Mouse (Mus musculus): ENCODE data around the gene Cacna1c.

Cacna1c gene

GRCm38 (mm10) chr6:118866889-118867288 is 329.3 kb downstream of the Cacna1c start:
- in situ Hi-C loops (cut with MboI, MseI): no loop called here

GRCm38 (mm10) chr6:118865777-118866380 is 330.3 kb downstream of the Cacna1c start:
- in situ Hi-C loops (cut with MboI, MseI): no loop called here

GRCm38 (mm10) chr6:118864696-118865620 is 331.3 kb downstream of the Cacna1c start:
- in situ Hi-C loops (cut with MboI, MseI): no loop called here

GRCm38 (mm10) chr6:118862727-118863126 is 333.5 kb downstream of the Cacna1c start:
- in situ Hi-C loops (cut with MboI, MseI): no loop called here

- in situ Hi-C loops (cut with MboI, MseI): no loop called here
These were observed 334.1 kb downstream of the Cacna1c start for GRCm38 (mm10) chr6:118862091-118862490.

GRCm38 (mm10) chr6:118858431-118858830 is 337.8 kb downstream of the Cacna1c start:
- in situ Hi-C loops (cut with MboI, MseI): no loop called here

- in situ Hi-C loops (cut with MboI, MseI): no loop called here
These were observed 344.1 kb downstream of the Cacna1c start for GRCm38 (mm10) chr6:118852131-118852530.

GRCm38 (mm10) chr6:118851086-118851485 is 345.1 kb downstream of the Cacna1c start:
- in situ Hi-C loops (cut with MboI, MseI): no loop called here

- in situ Hi-C loops (cut with MboI, MseI): no loop called here
These were observed 347.6 kb downstream of the Cacna1c start for GRCm38 (mm10) chr6:118848640-118849039.

GRCm38 (mm10) chr6:118847751-118848150 is 348.5 kb downstream of the Cacna1c start:
- in situ Hi-C loops (cut with MboI, MseI): no loop called here

- in situ Hi-C loops (cut with MboI, MseI): no loop called here
These were observed 350.4 kb downstream of the Cacna1c start for GRCm38 (mm10) chr6:118845829-118846228.

- in situ Hi-C loops (cut with MboI, MseI): no loop called here
These were observed 351.0 kb downstream of the Cacna1c start for GRCm38 (mm10) chr6:118845180-118845579.

GRCm38 (mm10) chr6:118843566-118843965 is 352.7 kb downstream of the Cacna1c start:
- in situ Hi-C loops (cut with MboI, MseI): no loop called here

- in situ Hi-C loops (cut with MboI, MseI): no loop called here
These were observed 354.3 kb downstream of the Cacna1c start for GRCm38 (mm10) chr6:118841892-118842291.

GRCm38 (mm10) chr6:118838919-118839915 is 357.0 kb downstream of the Cacna1c start:
- in situ Hi-C loops (cut with MboI, MseI): no loop called here

- in situ Hi-C loops (cut with MboI, MseI): no loop called here
These were observed 359.5 kb downstream of the Cacna1c start for GRCm38 (mm10) chr6:118836693-118837092.

GRCm38 (mm10) chr6:118834046-118834445 is 362.2 kb downstream of the Cacna1c start:
- in situ Hi-C loops (cut with MboI, MseI): no loop called here

GRCm38 (mm10) chr6:118833049-118833448 is 363.2 kb downstream of the Cacna1c start:
- in situ Hi-C loops (cut with MboI, MseI): no loop called here

- in situ Hi-C loops (cut with MboI, MseI): no loop called here
These were observed 363.6 kb downstream of the Cacna1c start for GRCm38 (mm10) chr6:118832616-118833015.

- in situ Hi-C loops (cut with MboI, MseI): no loop called here
These were observed 365.4 kb downstream of the Cacna1c start for GRCm38 (mm10) chr6:118830851-118831250.

- in situ Hi-C loops (cut with MboI, MseI): no loop called here
These were observed 368.0 kb downstream of the Cacna1c start for GRCm38 (mm10) chr6:118828187-118828586.

GRCm38 (mm10) chr6:118827560-118827959 is 368.7 kb downstream of the Cacna1c start:
- in situ Hi-C loops (cut with MboI, MseI): no loop called here
